Mouse (Mus musculus) bone marrow macrophage, adult 2 months (primary cell): ENCODE measurements around the gene Klhl40.

Experiments
- CTCF ChIP-seq: IDR thresholded peaks from 2 replicates; pipeline ENCODE4 v1.5.1; 2012; ENCODE audit warnings: low read depth, mild to moderate bottlenecking, low read length, moderate library complexity
- POLR2A ChIP-seq: IDR thresholded peaks from 2 replicates; pipeline ENCODE4 v1.6.1; 2012; ENCODE audit warnings: mild to moderate bottlenecking, low read depth, low read length, borderline replicate concordance

DNA sequence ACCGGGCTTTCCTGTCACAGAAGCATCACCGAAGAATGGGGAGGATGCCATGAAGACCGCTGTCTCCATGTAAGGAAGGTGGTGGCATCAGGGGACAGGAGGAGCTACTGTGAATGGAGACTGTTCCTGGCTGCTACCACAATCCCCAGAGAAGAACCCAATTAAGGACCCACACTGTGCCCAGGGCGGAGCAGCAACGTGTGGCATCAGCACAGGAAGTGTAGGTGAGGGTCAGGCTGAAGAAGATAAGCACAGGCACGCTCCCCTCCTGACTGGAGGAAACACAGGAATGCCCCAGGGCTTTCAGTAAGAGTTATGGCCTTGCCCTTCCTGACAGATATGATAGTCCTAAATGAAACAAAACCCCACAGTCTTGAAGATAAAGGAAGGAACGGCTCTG is 25.3 kb downstream of the Klhl40 start:
- TF ChIP-seq CTCF (no peak), POLR2A (no peak)
